Mouse (Mus musculus): ENCODE results near the gene Hlcs.

DNA sequence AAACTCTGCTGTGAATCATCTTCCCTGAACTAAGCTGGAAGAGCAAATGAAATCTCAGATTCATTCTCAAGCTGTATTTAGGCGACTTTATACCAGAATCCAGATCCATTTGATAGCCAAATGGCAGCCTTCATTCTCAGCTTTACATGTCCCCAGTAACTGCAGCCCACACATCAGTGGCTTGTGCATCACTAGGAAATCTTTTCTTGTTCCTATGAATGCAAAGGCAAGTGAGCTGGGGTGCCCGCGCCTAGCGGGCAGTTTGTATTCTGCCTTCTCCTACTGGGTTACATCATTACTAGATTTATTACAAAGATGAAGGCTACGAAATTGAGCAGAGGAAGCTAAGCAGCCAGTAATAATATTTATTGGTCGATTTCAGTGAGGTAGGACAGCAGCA, 48.8 kb downstream of the Hlcs start:
- TF ChIP-seq CTCF (IDR thresholded peaks at IDR 0.05; ENCODE audit: low read depth): no peak
- no peak for TF ChIP-seq EP300 (IDR thresholded peaks at IDR 0.05; ENCODE audit: low read depth)
